Mouse (Mus musculus) liver, adult 2 months (tissue): ENCODE data around the gene Mxd3. TPM values are rescaled to one million over a fixed set of nuclear protein-coding genes. Genes with fewer than 3 reads are reported as not detected.

ENCODE experiments used
- DNase-seq: peaks from one replicate; pipeline ENCODE4 v3.0.0-alpha.2; 2011; ENCODE audit warnings: low read depth, low spot score; ENCODE audit errors: extremely low read depth
- H3K27ac ChIP-seq: fragments of 200-500 bp; replicated peaks from 2 replicates; pipeline ENCODE4 v1.5.1; 2012; ENCODE audit warnings: low read depth, mild to moderate bottlenecking, control low read depth, inconsistent platforms, low read length; ENCODE audit not compliant: insufficient read depth
- H3K27me3 ChIP-seq: fragments of 200-500 bp; 2 replicates; pipeline ENCODE4 v1.6.1; 2012; ENCODE audit warnings: mild to moderate bottlenecking, moderate library complexity, low read length, inconsistent platforms; ENCODE audit not compliant: control insufficient read depth, insufficient read depth
- H3K36me3 ChIP-seq: fragments of 200-500 bp; 2 replicates; pipeline ENCODE4 v1.6.1; 2012; ENCODE audit warnings: low read length, inconsistent platforms; ENCODE audit not compliant: control insufficient read depth, insufficient read depth
- H3K4me1 ChIP-seq: fragments of 200-500 bp; 2 replicates; pipeline ENCODE4 v1.6.1; 2011; ENCODE audit warnings: low read length; ENCODE audit not compliant: control insufficient read depth, insufficient read depth
- H3K4me3 ChIP-seq: fragments of 200-500 bp; 2 replicates; pipeline ENCODE4 v1.5.1; 2011; ENCODE audit warnings: low read depth, mild to moderate bottlenecking, control low read depth, low read length, moderate library complexity; ENCODE audit not compliant: insufficient read depth
- H3K79me2 ChIP-seq: fragments of 200-500 bp; 2 replicates; pipeline ENCODE4 v1.6.1; 2012; ENCODE audit warnings: inconsistent platforms, mild to moderate bottlenecking, low read length, moderate library complexity; ENCODE audit not compliant: control insufficient read depth, insufficient read depth
- H3K9ac ChIP-seq: fragments of 200-500 bp; 2 replicates; pipeline ENCODE4 v1.6.1; 2012; ENCODE audit warnings: low read depth, mild to moderate bottlenecking, control low read depth, inconsistent platforms, low read length
- CTCF ChIP-seq: fragments of 200-500 bp; IDR thresholded peaks from 2 replicates; pipeline ENCODE4 v1.5.1; 2011; ENCODE audit warnings: low read depth, low read length, control low read depth
- POLR2A ChIP-seq: fragments of 200-500 bp; IDR thresholded peaks from 2 replicates; pipeline ENCODE4 v1.6.1; 2011; ENCODE audit warnings: low read length, control low read depth; ENCODE audit not compliant: insufficient read depth; ENCODE audit errors: extremely low read depth
- WGBS: fragments of 180-500 bp; shearing (Covaris S2); methylation state at CpG from one replicate; pipeline ENCODE4 v1.1.7; 2018; 5-methylcytosine and 5-hydroxymethylcytosine counted together
- polyA plus RNA-seq: library from polyadenylated mRNA; depleted of rRNA; stranded (reverse); fragments of >200 nt; gene quantifications from 2 replicates; pipeline ENCODE4 v1.2.3, GENCODE M21; 2012
- total RNA-seq: library from RNA; depleted of rRNA; stranded (reverse); fragments of >200 nt; gene quantifications from 2 replicates; pipeline ENCODE4 v1.2.3, GENCODE M21; 2014

Mxd3 gene
- total and polyA plus RNA-seq, 2 experiments = 0.27 TPM; not detected in 1

DNA sequence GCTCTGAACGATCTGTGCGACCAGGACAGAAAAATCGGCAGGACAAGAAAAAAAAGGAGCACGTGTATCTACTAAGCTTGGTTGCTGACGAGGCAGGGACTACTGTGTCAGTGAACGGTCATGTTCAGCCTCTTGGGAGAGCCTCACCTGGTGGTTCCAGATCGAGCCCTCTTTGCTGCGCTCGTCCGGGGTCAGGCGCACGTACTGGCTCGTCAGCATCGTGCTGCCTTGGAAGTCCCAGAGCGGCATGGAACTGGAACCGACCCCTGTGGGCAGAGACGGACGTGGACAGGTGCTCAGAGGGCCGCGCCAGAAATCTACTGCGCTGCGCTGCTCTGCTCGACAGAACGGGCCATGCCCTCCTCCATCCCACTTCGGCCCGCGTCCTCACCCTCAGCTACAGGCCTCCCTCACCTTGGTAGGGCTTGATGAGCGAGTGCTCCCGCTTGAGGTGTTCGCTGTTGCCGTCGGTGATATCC lies 32.4 kb upstream of the Mxd3 start:
- no peak for DNase-seq
- peak overlapping the region; percentile 90 for H3K9ac ChIP-seq
- under 1% methylated on average over 32 of the region's 32 CpGs for WGBS
- peak overlapping the region; percentile 85 for H3K27ac ChIP-seq
- peaks cover 21% of the 10 kb centered on the region for H3K36me3 ChIP-seq
- TF ChIP-seq CTCF = no peak
- no peak for TF ChIP-seq POLR2A
- peaks cover 10% of the 10 kb centered on the region for H3K4me1 ChIP-seq
- peak overlapping the region; percentile 85 for H3K4me3 ChIP-seq
- no peaks in the 10 kb centered on the region for H3K27me3 ChIP-seq
- H3K79me2 ChIP-seq = peaks cover 31% of the 10 kb centered on the region

- peaks cover 37% of the 10 kb centered on the region for H3K79me2 ChIP-seq
- peaks cover 22% of the 10 kb centered on the region for H3K36me3 ChIP-seq
- H3K4me1 ChIP-seq = peaks cover 10% of the 10 kb centered on the region
- peak overlapping the region; percentile 85 for H3K4me3 ChIP-seq
- peak overlapping the region; percentile 85 for H3K27ac ChIP-seq
- TF ChIP-seq CTCF (no peak), POLR2A (no peak)
- peak; percentile 88 for DNase-seq
- H3K27me3 ChIP-seq = no peaks in the 10 kb centered on the region
- peak overlapping the region; percentile 90 for H3K9ac ChIP-seq
Observed at GRCm38 (mm10) chr13:55361145-55361544, 31.5 kb upstream of the Mxd3 start.

- WGBS = 85% methylated on average over 11 of the region's 11 CpGs
- no peak for DNase-seq
- no peaks in the 10 kb centered on the region for H3K79me2 ChIP-seq
- no peak overlapping the region for H3K4me3 ChIP-seq
- no peak overlapping the region for H3K9ac ChIP-seq
- no peaks in the 10 kb centered on the region for H3K4me1 ChIP-seq
- no peak overlapping the region for H3K27ac ChIP-seq
- H3K36me3 ChIP-seq = peaks cover 43% of the 10 kb centered on the region
- no peaks in the 10 kb centered on the region for H3K27me3 ChIP-seq
- TF ChIP-seq CTCF (no peak), POLR2A (no peak)
Observed at GRCm38 (mm10) chr13:55346745-55347144, 17.1 kb upstream of the Mxd3 start.

DNA sequence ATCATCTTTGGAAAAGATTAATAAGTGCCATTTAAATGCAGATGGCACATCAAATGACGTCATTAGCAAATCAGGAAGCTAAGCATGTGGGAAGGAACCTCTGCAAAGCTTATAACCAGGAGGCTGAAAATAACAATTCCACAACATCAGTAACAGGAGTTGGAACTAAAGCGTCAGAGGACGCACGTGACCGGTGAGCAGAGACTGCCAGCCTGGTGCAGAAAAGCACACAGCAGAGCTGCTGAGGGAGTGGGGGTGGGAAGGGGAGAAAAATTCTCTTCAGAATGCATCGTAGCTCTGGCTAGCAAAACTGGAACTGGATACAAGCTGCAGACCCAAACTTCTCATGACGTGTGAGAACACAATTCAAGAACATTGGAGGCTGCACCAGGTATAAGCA lies 14.7 kb upstream of the Mxd3 start:
- no peak for DNase-seq
- Histone ChIP-seq H3K79me2 (no peaks in the 10 kb centered on the region), H3K4me3 (no peak overlapping the region), H3K36me3 (peaks cover 30% of the 10 kb centered on the region), H3K27me3 (no peaks in the 10 kb centered on the region), H3K4me1 (no peaks in the 10 kb centered on the region), H3K9ac (no peak overlapping the region), H3K27ac (no peak overlapping the region)
- 87% methylated on average over 7 of the region's 7 CpGs for WGBS
- TF ChIP-seq CTCF (no peak), POLR2A (no peak)

- no peak overlapping the region for H3K27ac ChIP-seq
- H3K36me3 ChIP-seq = peaks cover 21% of the 10 kb centered on the region
- no peaks in the 10 kb centered on the region for H3K27me3 ChIP-seq
- H3K79me2 ChIP-seq = no peaks in the 10 kb centered on the region
- no peaks in the 10 kb centered on the region for H3K4me1 ChIP-seq
- no peak overlapping the region for H3K9ac ChIP-seq
- no peak for DNase-seq
- 32% methylated on average over 11 of the region's 11 CpGs for WGBS
- TF ChIP-seq POLR2A (no peak), CTCF (no peak)
- no peak overlapping the region for H3K4me3 ChIP-seq
Observed at GRCm38 (mm10) chr13:55342469-55342868, 12.8 kb upstream of the Mxd3 start.

DNA sequence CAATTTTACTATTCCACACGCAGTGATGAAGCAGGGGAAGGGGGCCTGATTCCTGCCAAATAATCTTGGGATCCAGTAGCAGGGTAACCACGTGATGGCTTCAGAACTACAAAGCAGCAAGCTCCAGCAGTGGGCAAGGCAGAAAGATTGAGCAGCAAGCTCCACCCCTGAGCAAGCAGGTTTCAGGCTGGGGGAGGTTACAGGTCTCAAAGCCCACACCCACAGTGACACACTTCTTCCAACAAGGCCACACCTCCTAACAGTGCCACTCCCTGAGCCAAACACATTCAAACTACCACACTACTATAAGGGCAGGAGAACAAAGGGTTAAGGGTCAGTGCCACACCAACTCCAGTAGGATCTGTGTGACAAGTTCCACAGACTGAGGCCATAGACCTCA lies 9.6 kb upstream of the Mxd3 start:
- 40% methylated on average over 2 of the region's 2 CpGs for WGBS
- Histone ChIP-seq H3K36me3 (no peaks in the 10 kb centered on the region), H3K79me2 (no peaks in the 10 kb centered on the region), H3K4me3 (no peak overlapping the region), H3K27ac (no peak overlapping the region), H3K9ac (no peak overlapping the region), H3K4me1 (no peaks in the 10 kb centered on the region), H3K27me3 (no peaks in the 10 kb centered on the region)
- no peak for TF ChIP-seq POLR2A
- DNase-seq = no peak
